Mouse (Mus musculus): ENCODE measurements around the gene Vamp3. TPM values are rescaled to one million over a fixed set of nuclear protein-coding genes. Genes with fewer than 3 reads are reported as not detected.

The Vamp3 gene
- polyA plus RNA-seq, 1 experiment, result 90.2 TPM

GRCm38 (mm10) chr4:151058634-151059033 lies 871 bp upstream of the Vamp3 start:
- Histone ChIP-seq H3K4me3 (ENCODE audit: insufficient read depth, low read length) (peak overlapping the region; percentile 52), H3K4me1 (ENCODE audit: control insufficient read depth, insufficient read depth, low read length) (no peaks in the 10 kb centered on the region), H3K27ac (ENCODE audit: insufficient read depth, low read length) (no peak overlapping the region; the same call in 1 of the 2 replicates)
- no peak for TF ChIP-seq POLR2A (IDR thresholded peaks at IDR 0.05; ENCODE audit: low read depth, low read length)
- no peak for TF ChIP-seq CTCF (IDR thresholded peaks at IDR 0.05; ENCODE audit: borderline replicate concordance, insufficient read depth, low read length)

GRCm38 (mm10) chr4:151051162-151051561 lies 6.6 kb downstream of the Vamp3 start:
- Histone ChIP-seq H3K27ac (ENCODE audit: insufficient read depth, low read length) (no peak overlapping the region), H3K4me3 (ENCODE audit: insufficient read depth, low read length) (no peak overlapping the region), H3K4me1 (ENCODE audit: control insufficient read depth, insufficient read depth, low read length) (peaks cover 3% of the 10 kb centered on the region; the same call in 1 of the 2 replicates)
- no peak for TF ChIP-seq POLR2A (IDR thresholded peaks at IDR 0.05; ENCODE audit: low read depth, low read length)
- TF ChIP-seq CTCF (IDR thresholded peaks at IDR 0.05; ENCODE audit: borderline replicate concordance, insufficient read depth, low read length), result no peak

GRCm38 (mm10) chr4:151046524-151046923 lies 11.2 kb downstream of the Vamp3 start:
- H3K27ac ChIP-seq (ENCODE audit: insufficient read depth, low read length), result no peak overlapping the region

GRCm38 (mm10) chr4:151044944-151045570 lies 12.7 kb downstream of the Vamp3 start:
- peaks cover 4% of the 10 kb centered on the region; the same call in 1 of the 2 replicates for H3K4me1 ChIP-seq (ENCODE audit: control insufficient read depth, insufficient read depth, low read length)
- no peak overlapping the region for H3K27ac ChIP-seq (ENCODE audit: insufficient read depth, low read length)
- TF ChIP-seq CTCF (IDR thresholded peaks at IDR 0.05; ENCODE audit: borderline replicate concordance, insufficient read depth, low read length) (no peak), POLR2A (IDR thresholded peaks at IDR 0.05; ENCODE audit: low read depth, low read length) (0 out of 2 replicates have a peak, but pooled peaks have one; percentile 24)
- H3K4me3 ChIP-seq (ENCODE audit: insufficient read depth, low read length), result peak overlapping the region; percentile 58

More at GRCm38 (mm10) chr4:151046524-151046923, 11.2 kb downstream of the Vamp3 start:
- no peak for TF ChIP-seq CTCF (IDR thresholded peaks at IDR 0.05; ENCODE audit: borderline replicate concordance, insufficient read depth, low read length)
- no peak for TF ChIP-seq POLR2A (IDR thresholded peaks at IDR 0.05; ENCODE audit: low read depth, low read length)
- Histone ChIP-seq H3K4me3 (ENCODE audit: insufficient read depth, low read length) (no peak overlapping the region), H3K4me1 (ENCODE audit: control insufficient read depth, insufficient read depth, low read length) (peaks cover 5% of the 10 kb centered on the region)

GRCm38 (mm10) chr4:151044037-151044943 lies 13.5 kb downstream of the Vamp3 start, which contains the start of gene Per3:
Gene Per3, minus strand, starts transcription at chr4:151044665.
- H3K27ac ChIP-seq (ENCODE audit: insufficient read depth, low read length), result no peak within 1 kb of the TSS

GRCm38 (mm10) chr4:151043281-151043680 lies 14.5 kb downstream of the Vamp3 start:
- Histone ChIP-seq H3K4me1 (ENCODE audit: control insufficient read depth, insufficient read depth, low read length) (peaks cover 4% of the 10 kb centered on the region; the same call in 1 of the 2 replicates), H3K27ac (ENCODE audit: insufficient read depth, low read length) (no peak overlapping the region), H3K4me3 (ENCODE audit: insufficient read depth, low read length) (peak overlapping the region; percentile 65)
- TF ChIP-seq POLR2A (IDR thresholded peaks at IDR 0.05; ENCODE audit: low read depth, low read length) (no peak), CTCF (IDR thresholded peaks at IDR 0.05; ENCODE audit: borderline replicate concordance, insufficient read depth, low read length) (no peak)

More at GRCm38 (mm10) chr4:151044037-151044943, 13.5 kb downstream of the Vamp3 start, which contains the start of gene Per3:
- Histone ChIP-seq H3K4me1 (ENCODE audit: control insufficient read depth, insufficient read depth, low read length) (peaks cover 4% of the 10 kb centered on the region; the same call in 1 of the 2 replicates), H3K4me3 (ENCODE audit: insufficient read depth, low read length) (peak within 1 kb of the TSS; percentile 65)
- TF ChIP-seq CTCF (IDR thresholded peaks at IDR 0.05; ENCODE audit: borderline replicate concordance, insufficient read depth, low read length) (no peak), POLR2A (IDR thresholded peaks at IDR 0.05; ENCODE audit: low read depth, low read length) (peak; percentile 86)

GRCm38 (mm10) chr4:151041506-151041905 lies 16.3 kb downstream of the Vamp3 start:
- TF ChIP-seq CTCF (IDR thresholded peaks at IDR 0.05; ENCODE audit: borderline replicate concordance, insufficient read depth, low read length) (no peak), POLR2A (IDR thresholded peaks at IDR 0.05; ENCODE audit: low read depth, low read length) (no peak)
- Histone ChIP-seq H3K4me3 (ENCODE audit: insufficient read depth, low read length) (no peak overlapping the region), H3K4me1 (ENCODE audit: control insufficient read depth, insufficient read depth, low read length) (peaks cover 4% of the 10 kb centered on the region; the same call in 1 of the 2 replicates), H3K27ac (ENCODE audit: insufficient read depth, low read length) (no peak overlapping the region)

- TF ChIP-seq CTCF (IDR thresholded peaks at IDR 0.05; ENCODE audit: borderline replicate concordance, insufficient read depth, low read length) (no peak), POLR2A (IDR thresholded peaks at IDR 0.05; ENCODE audit: low read depth, low read length) (no peak)
- Histone ChIP-seq H3K27ac (ENCODE audit: insufficient read depth, low read length) (no peak overlapping the region), H3K4me3 (ENCODE audit: insufficient read depth, low read length) (no peak overlapping the region), H3K4me1 (ENCODE audit: control insufficient read depth, insufficient read depth, low read length) (no peaks in the 10 kb centered on the region)
Observed at GRCm38 (mm10) chr4:151037800-151038199, 20.0 kb downstream of the Vamp3 start.

GRCm38 (mm10) chr4:151036521-151036920 lies 21.2 kb downstream of the Vamp3 start:
- no peaks in the 10 kb centered on the region for H3K4me1 ChIP-seq (ENCODE audit: control insufficient read depth, insufficient read depth, low read length)
- H3K27ac ChIP-seq (ENCODE audit: insufficient read depth, low read length), result no peak overlapping the region
- TF ChIP-seq CTCF (IDR thresholded peaks at IDR 0.05; ENCODE audit: borderline replicate concordance, insufficient read depth, low read length) (no peak), POLR2A (IDR thresholded peaks at IDR 0.05; ENCODE audit: low read depth, low read length) (no peak)
- H3K4me3 ChIP-seq (ENCODE audit: insufficient read depth, low read length), result no peak overlapping the region

All from embryonic fibroblast, embryonic 13.5 days (primary cell).